Mouse (Mus musculus) 3T3-L1 (cell line): Measurements from ENCODE around the gene Mbl2.
"Not testable (repeated sequence)": the region's sequence is repeated elsewhere in the genome, so short reads cannot be mapped to it uniquely, and the experiment has no call there.

Experiments used
- DNase-seq: peaks from one replicate; pipeline ENCODE4 v3.0.0-alpha.2; 2015; ENCODE audit warnings: low read depth, low spot score

Mbl2 gene

GRCm38 (mm10) chr19:30232691-30233090 is at the start of gene Mbl2:
Gene Mbl2 (plus strand): TSS chr19:30232942.
- DNase-seq = no peak

GRCm38 (mm10) chr19:30185536-30185935 is 47.2 kb upstream of the Mbl2 start:
- DNase-seq = no peak

GRCm38 (mm10) chr19:30187232-30187631 is 45.5 kb upstream of the Mbl2 start:
- DNase-seq = no peak

GRCm38 (mm10) chr19:30194999-30195398 is 37.7 kb upstream of the Mbl2 start:
- DNase-seq = no peak

GRCm38 (mm10) chr19:30202177-30202576 is 30.6 kb upstream of the Mbl2 start:
- DNase-seq = no peak

GRCm38 (mm10) chr19:30205159-30205816 is 27.5 kb upstream of the Mbl2 start:
- DNase-seq = peak; percentile 82

GRCm38 (mm10) chr19:30205874-30206273 is 26.9 kb upstream of the Mbl2 start:
- DNase-seq = no peak

GRCm38 (mm10) chr19:30206981-30207380 is 25.8 kb upstream of the Mbl2 start:
- DNase-seq = no peak

GRCm38 (mm10) chr19:30209006-30209405 is 23.7 kb upstream of the Mbl2 start:
- not testable (repeated sequence) for DNase-seq

GRCm38 (mm10) chr19:30214026-30214425 is 18.7 kb upstream of the Mbl2 start:
- DNase-seq = no peak

- not testable (repeated sequence) for DNase-seq
Observed at GRCm38 (mm10) chr19:30215736-30216135, 17.0 kb upstream of the Mbl2 start.

- no peak for DNase-seq
Observed at GRCm38 (mm10) chr19:30216186-30216585, 16.6 kb upstream of the Mbl2 start.

GRCm38 (mm10) chr19:30217335-30217734 is 15.4 kb upstream of the Mbl2 start:
- DNase-seq = peak; percentile 79

GRCm38 (mm10) chr19:30222593-30222992 is 10.1 kb upstream of the Mbl2 start:
- not testable (repeated sequence) for DNase-seq

- DNase-seq = no peak
Observed at GRCm38 (mm10) chr19:30229477-30229876, 3.3 kb upstream of the Mbl2 start.

- no peak for DNase-seq
Observed at GRCm38 (mm10) chr19:30234416-30234815, 1.7 kb downstream of the Mbl2 start.

GRCm38 (mm10) chr19:30247359-30247758 is 14.6 kb downstream of the Mbl2 start:
- DNase-seq = peak; percentile 63

GRCm38 (mm10) chr19:30248822-30249221 is 16.1 kb downstream of the Mbl2 start:
- DNase-seq = peak; percentile 85

- no peak for DNase-seq
Observed at GRCm38 (mm10) chr19:30252253-30252652, 19.5 kb downstream of the Mbl2 start.

GRCm38 (mm10) chr19:30256339-30256738 is 23.6 kb downstream of the Mbl2 start:
- no peak for DNase-seq

- DNase-seq = peak; percentile 14
Observed at GRCm38 (mm10) chr19:30281125-30281524, 48.4 kb downstream of the Mbl2 start.

GRCm38 (mm10) chr19:30287899-30288490 is 55.3 kb downstream of the Mbl2 start:
- DNase-seq = no peak
